ENCODE assay signal across 9 mouse cellular contexts in the genomic region with DNA sequence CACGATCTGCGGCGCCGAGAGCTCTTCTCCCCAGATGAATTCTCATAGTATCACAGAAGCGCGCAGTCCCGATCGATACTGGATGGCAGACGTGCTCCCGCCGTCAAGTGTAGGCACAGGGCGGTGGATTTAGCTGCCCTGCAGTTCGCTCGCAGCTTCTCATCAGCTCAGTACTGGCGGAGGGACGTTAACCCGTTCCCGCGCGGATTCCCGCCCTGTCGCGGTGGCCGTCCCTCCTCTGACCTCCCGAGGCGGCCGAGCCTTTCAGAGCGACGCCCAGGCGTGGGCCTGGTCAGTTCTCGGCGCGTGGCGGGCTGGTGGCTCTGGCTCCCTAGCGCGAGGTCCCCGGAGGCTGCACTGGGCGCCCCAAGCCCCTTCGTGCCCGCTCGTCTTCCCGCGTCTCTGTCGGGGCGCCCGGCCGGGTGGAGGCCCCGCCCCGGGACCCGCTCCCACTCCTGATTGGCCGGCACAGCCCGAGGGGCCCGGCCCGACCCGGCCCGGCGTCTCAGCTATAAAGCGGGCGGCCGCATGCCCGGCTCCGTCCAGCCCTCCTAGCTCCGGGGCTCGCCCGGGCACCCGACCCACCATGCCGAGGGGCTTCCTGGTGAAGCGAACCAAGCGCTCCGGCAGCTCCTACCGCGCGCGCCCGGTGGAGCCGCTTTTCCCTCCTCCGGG. TPM values are rescaled to one million over a fixed set of nuclear protein-coding genes. Genes with fewer than 3 reads are reported as not detected.
A peak's percentile ranks its signal among the peaks of the same experiment; 100 is the strongest.
DNase-seq lines count a peak whose midpoint lies in the region; ATAC-seq and TF ChIP-seq lines count a peak whose summit lies in the region.
"Had no signal": no experiment of that assay in that cellular context is flagged by ENCODE, and none has a peak within 500 bp of the region (broad histone marks: within the 10 kb centered on the region; RNA-seq: fewer than 3 reads in every experiment).

A gene (plus strand): TSS at position 541 of the 675 bp plus-strand sequence.

- H3K9me3 ChIP-seq in kidney, embryonic 15.5 days (replicated peaks), result no peaks in the 10 kb centered on the region
- H3K9me3 ChIP-seq in forebrain, postnatal 0 days (ENCODE audit: low read length), result no peaks in the 10 kb centered on the region
- no peaks in the 10 kb centered on the region for H3K9me3 ChIP-seq in limb, embryonic 15.5 days

- ATAC-seq in kidney, embryonic 15.5 days (replicated peaks; ENCODE audit: low FRiP score), result peak; percentile 68
- peak; percentile 70 for ATAC-seq in forebrain, postnatal 0 days
- ATAC-seq in limb, embryonic 15.5 days (ENCODE audit: insufficient number of reproducible peaks, low FRiP score, low TSS enrichment, low read depth), result no peak; the same call in 1 of the 2 replicates

- TF ChIP-seq POLR2A in small intestine, adult 2 months (IDR thresholded peaks at IDR 0.05; ENCODE audit: low read depth, low read length), result no peak

- 1% methylated on average over 73 of the region's 77 CpGs for WGBS in kidney, embryonic 15.5 days
- under 1% methylated on average over 65 of the region's 77 CpGs for WGBS in forebrain, postnatal 0 days
- WGBS in limb, embryonic 15.5 days, result 1% methylated on average over 59 of the region's 77 CpGs
- under 1% methylated on average over 77 of the region's 77 CpGs for WGBS in small intestine, adult 2 months

- no peak within 1 kb of the TSS for H3K9ac ChIP-seq in kidney, embryonic 15.5 days
- peak within 1 kb of the TSS; percentile 45 for H3K9ac ChIP-seq in forebrain, postnatal 0 days
- H3K9ac ChIP-seq in limb, embryonic 15.5 days, result no peak within 1 kb of the TSS

- no peak for TF ChIP-seq CTCF in forebrain, postnatal 0 days (IDR thresholded peaks at IDR 0.05; ENCODE audit: low read depth)
- no peak for TF ChIP-seq CTCF in small intestine, adult 2 months (IDR thresholded peaks at IDR 0.05; ENCODE audit: extremely low read depth, insufficient read length, insufficient replicate concordance, low read depth, low read length)

- no peaks in the 10 kb centered on the region for H3K36me3 ChIP-seq in kidney, embryonic 15.5 days
- H3K36me3 ChIP-seq in forebrain, postnatal 0 days (ENCODE audit: insufficient read depth), result no peaks in the 10 kb centered on the region; the same call in 1 of the 2 replicates
- 0 out of 2 replicates have a peak, but pooled peaks cover 3% of the 10 kb centered on the region for H3K36me3 ChIP-seq in limb, embryonic 15.5 days
- peaks cover 3% of the 10 kb centered on the region for H3K36me3 ChIP-seq in small intestine, adult 2 months (ENCODE audit: control insufficient read depth, insufficient read depth, low read length)

- H3K4me3 ChIP-seq in kidney, embryonic 15.5 days (replicated peaks), result peak within 1 kb of the TSS; percentile 49
- peak within 1 kb of the TSS; percentile 47 for H3K4me3 ChIP-seq in forebrain, postnatal 0 days (ENCODE audit: low read depth, low read length)
- peak within 1 kb of the TSS; percentile 44 for H3K4me3 ChIP-seq in limb, embryonic 15.5 days
- H3K4me3 ChIP-seq in small intestine, adult 2 months (ENCODE audit: low read depth, low read length), result peak within 1 kb of the TSS; percentile 49

- peak within 1 kb of the TSS; percentile 89 for H3K4me2 ChIP-seq in kidney, embryonic 15.5 days
- peak within 1 kb of the TSS; percentile 92 for H3K4me2 ChIP-seq in forebrain, postnatal 0 days (ENCODE audit: low read depth)
- peak within 1 kb of the TSS; percentile 86 for H3K4me2 ChIP-seq in limb, embryonic 15.5 days

- peaks cover 70% of the 10 kb centered on the region for H3K27me3 ChIP-seq in kidney, embryonic 15.5 days
- peaks cover 35% of the 10 kb centered on the region for H3K27me3 ChIP-seq in forebrain, postnatal 0 days (ENCODE audit: insufficient read depth, low read length)
- H3K27me3 ChIP-seq in limb, embryonic 15.5 days, result peaks cover 61% of the 10 kb centered on the region
- peaks cover 27% of the 10 kb centered on the region for H3K27me3 ChIP-seq in small intestine, adult 2 months (ENCODE audit: control insufficient read depth, insufficient read depth, low read length)

- no peak within 1 kb of the TSS for H3K27ac ChIP-seq in kidney, embryonic 15.5 days
- H3K27ac ChIP-seq in forebrain, postnatal 0 days (ENCODE audit: low read depth, low read length), result no peak within 1 kb of the TSS
- H3K27ac ChIP-seq in limb, embryonic 15.5 days, result no peak within 1 kb of the TSS
- H3K27ac ChIP-seq in small intestine, adult 2 months (ENCODE audit: insufficient read depth, low read depth, low read length), result no peak within 1 kb of the TSS

- no peak for DNase-seq in kidney, adult 11 months
- peak; percentile 2 for DNase-seq in CD4-positive helper T cell, adult 2 months (ENCODE audit: low read depth, low spot score)
- DNase-seq in adrenal gland, postnatal 14 days, result peak; percentile 37
- DNase-seq in forebrain, postnatal 0 days, result peak; percentile 51
- no peak for DNase-seq in gastrocnemius, adult 8-10 months (ENCODE audit: low spot score in 2 of 2)

- peaks cover 23% of the 10 kb centered on the region for H3K4me1 ChIP-seq in kidney, embryonic 15.5 days
- peaks cover 10% of the 10 kb centered on the region; the same call in 1 of the 2 replicates for H3K4me1 ChIP-seq in forebrain, postnatal 0 days (ENCODE audit: insufficient read depth)
- H3K4me1 ChIP-seq in limb, embryonic 15.5 days, result peaks cover 23% of the 10 kb centered on the region
- peaks cover 12% of the 10 kb centered on the region for H3K4me1 ChIP-seq in small intestine, adult 2 months (ENCODE audit: control insufficient read depth, insufficient read depth, insufficient read length, low read length)

RNA-seq across cellular contexts. Expression of the gene that starts here (rescaled TPM):
- 0.68 and 1.6 TPM in 2 replicates for polyA plus RNA-seq in kidney, embryonic 15.5 days (2015; fragmentation: Nextera tagmentation; extraction: Ambion mirVana)
- total RNA-seq in adrenal gland, postnatal 14 days (2021), result 1.0 and 1.5 TPM in 2 replicates
- total RNA-seq in forebrain, postnatal 0 days (2014; rRNA removed), result 0.85 and 3.7 TPM in 2 replicates
- 0.83 and 1.2 TPM in 2 replicates for polyA plus RNA-seq in forebrain, postnatal 0 days (2015; fragmentation: Nextera tagmentation; extraction: Ambion mirVana)
- polyA plus RNA-seq in limb, embryonic 15.5 days (2015; fragmentation: Nextera tagmentation; extraction: Ambion mirVana), result 0.09 TPM in 1 of 2 replicates, not detected in the other
- polyA plus RNA-seq in small intestine, adult 2 months (2012; rRNA removed), result not detected in 2 replicates
- total RNA-seq in gastrocnemius, adult 8-10 months (2022), result not detected
- total RNA-seq: liver, adult 2 months had no signal
- polyA plus RNA-seq: liver, adult 2 months had no signal

Comparison
In these comparisons a context has a peak if more than half of its experiments do, and no peak if none do; other contexts are left out.
1. DNase-seq: peak in CD4-positive helper T cell, adult 2 months (single experiment), adrenal gland, postnatal 14 days (single experiment) and forebrain, postnatal 0 days (single experiment); none in kidney, adult 11 months (single experiment) and gastrocnemius, adult 8-10 months (0 of 2).
2. Peak in every context shown above with its lines, with median percentiles within 50 percentile points of each other: H3K4me2 ChIP-seq and H3K4me3 ChIP-seq.